In genomic region chr2:5945629-5946028, GRCm38 (mm10) we compare ENCODE assay signal across 26 mouse cellular contexts. TPM values are rescaled to one million over a fixed set of nuclear protein-coding genes. Genes with fewer than 3 reads are reported as not detected.
A peak's percentile ranks its signal among the peaks of the same experiment; 100 is the strongest.
DNase-seq lines count a peak whose midpoint lies in the region; ATAC-seq lines count a peak whose summit lies in the region.
"Had no signal": no experiment of that assay in that cellular context is flagged by ENCODE, and none has a peak within 500 bp of the region (broad histone marks: within the 10 kb centered on the region; RNA-seq: fewer than 3 reads in every experiment).

No protein-coding gene starts in this region.

- H3K4me2 ChIP-seq in liver, embryonic 11.5 days, result peak overlapping the region; percentile 34
- H3K4me2 ChIP-seq in liver, embryonic 13.5 days, result peak overlapping the region; percentile 29
- H3K4me2 ChIP-seq in liver, embryonic 16.5 days (ENCODE audit: low read depth, low read length), result no peak overlapping the region
- no peak overlapping the region for H3K4me2 ChIP-seq in midbrain, embryonic 14.5 days (ENCODE audit: low read length)
- H3K4me2 ChIP-seq: forebrain, embryonic 13.5 days; heart, embryonic 13.5 days; hindbrain, embryonic 14.5 days had no signal

- H3K4me1 ChIP-seq in liver, embryonic 11.5 days (replicated peaks; ENCODE audit: control insufficient read depth, insufficient read depth, low read length), result 0 out of 2 replicates have a peak, but pooled peaks cover 11% of the 10 kb centered on the region
- H3K4me1 ChIP-seq in liver, embryonic 13.5 days (replicated peaks), result peaks cover 69% of the 10 kb centered on the region
- peaks cover 19% of the 10 kb centered on the region for H3K4me1 ChIP-seq in liver, embryonic 16.5 days (ENCODE audit: control insufficient read depth, low read depth, low read length)
- H3K4me1 ChIP-seq in midbrain, embryonic 14.5 days (ENCODE audit: control insufficient read depth, insufficient read depth, low read length), result peaks cover 5% of the 10 kb centered on the region; the same call in 1 of the 2 replicates

- H3K9me3 ChIP-seq in liver, embryonic 11.5 days (ENCODE audit: control insufficient read depth, low read length), result no peaks in the 10 kb centered on the region
- no peaks in the 10 kb centered on the region for H3K9me3 ChIP-seq in liver, embryonic 13.5 days (replicated peaks)
- no peaks in the 10 kb centered on the region for H3K9me3 ChIP-seq in liver, embryonic 16.5 days (replicated peaks; ENCODE audit: control insufficient read depth, low read length)
- H3K9me3 ChIP-seq in midbrain, embryonic 14.5 days (ENCODE audit: control insufficient read depth, low read length), result no peaks in the 10 kb centered on the region
- H3K9me3 ChIP-seq: forebrain, embryonic 10.5 days; forebrain, embryonic 13.5 days; heart, embryonic 10.5 days; heart, embryonic 13.5 days had no signal

- no peaks in the 10 kb centered on the region for H3K36me3 ChIP-seq in liver, embryonic 11.5 days (ENCODE audit: control insufficient read depth, insufficient read depth, low read length)
- no peaks in the 10 kb centered on the region for H3K36me3 ChIP-seq in liver, embryonic 13.5 days
- no peaks in the 10 kb centered on the region for H3K36me3 ChIP-seq in liver, embryonic 16.5 days (ENCODE audit: control insufficient read depth, insufficient read depth)
- H3K36me3 ChIP-seq in midbrain, embryonic 14.5 days (ENCODE audit: control insufficient read depth, insufficient read depth, low read length), result no peaks in the 10 kb centered on the region
- H3K36me3 ChIP-seq: forebrain, embryonic 10.5 days; heart, embryonic 10.5 days; heart, embryonic 13.5 days had no signal

- H3K27ac ChIP-seq in liver, embryonic 11.5 days (ENCODE audit: low read depth, low read length), result peak overlapping the region; percentile 45; the same call in 1 of the 2 replicates
- peak overlapping the region; percentile 70 for H3K27ac ChIP-seq in liver, embryonic 13.5 days
- peak overlapping the region; percentile 48; the same call in 1 of the 2 replicates for H3K27ac ChIP-seq in liver, embryonic 16.5 days (ENCODE audit: low read length)
- H3K27ac ChIP-seq in midbrain, embryonic 14.5 days (replicated peaks; ENCODE audit: low read depth, low read length), result no peak overlapping the region
- H3K27ac ChIP-seq: forebrain, embryonic 10.5 days; forebrain, embryonic 13.5 days; heart, adult 2 months; heart, embryonic 10.5 days; heart, embryonic 13.5 days; hindbrain, embryonic 14.5 days had no signal

- 62% methylated on average over 1 of the region's 1 CpGs for WGBS in liver, embryonic 11.5 days
- 25% methylated on average over 1 of the region's 1 CpGs for WGBS in liver, embryonic 13.5 days (ENCODE audit: insufficient replicate concordance)
- WGBS in liver, embryonic 16.5 days (ENCODE audit: insufficient replicate concordance), result 17% methylated on average over 1 of the region's 1 CpGs
- WGBS in midbrain, embryonic 14.5 days, result 92% methylated on average over 1 of the region's 1 CpGs

- no peak overlapping the region for H3K9ac ChIP-seq in liver, embryonic 11.5 days (ENCODE audit: low read depth, low read length)
- H3K9ac ChIP-seq in liver, embryonic 13.5 days, result no peak overlapping the region
- H3K9ac ChIP-seq in liver, embryonic 16.5 days (ENCODE audit: low read depth, low read length), result no peak overlapping the region
- H3K9ac ChIP-seq in midbrain, embryonic 14.5 days (replicated peaks; ENCODE audit: low read length), result no peak overlapping the region
- H3K9ac ChIP-seq: forebrain, embryonic 13.5 days; heart, embryonic 13.5 days; hindbrain, embryonic 14.5 days had no signal

- no peak overlapping the region for H3K4me3 ChIP-seq in liver, embryonic 11.5 days (ENCODE audit: low read depth, low read length)
- H3K4me3 ChIP-seq in liver, embryonic 13.5 days (replicated peaks), result no peak overlapping the region
- no peak overlapping the region for H3K4me3 ChIP-seq in liver, embryonic 16.5 days (ENCODE audit: low read depth, low read length)
- no peak overlapping the region for H3K4me3 ChIP-seq in midbrain, embryonic 14.5 days (replicated peaks; ENCODE audit: low read depth, low read length)
- H3K4me3 ChIP-seq: forebrain, embryonic 10.5 days; forebrain, embryonic 13.5 days; heart, adult 2 months; heart, embryonic 10.5 days; heart, embryonic 13.5 days had no signal

- ATAC-seq in liver, embryonic 11.5 days (replicated peaks; ENCODE audit: low FRiP score), result peak; percentile 66
- ATAC-seq in liver, embryonic 13.5 days (ENCODE audit: low read depth), result peak; percentile 43; the same call in 1 of the 2 replicates
- 0 out of 2 replicates have a peak, but pooled peaks have one; percentile 23 for ATAC-seq in liver, embryonic 16.5 days (ENCODE audit: low read depth)
- peak; percentile 55 for ATAC-seq in megakaryocyte-erythroid progenitor cell, adult 5-6 weeks (replicated peaks; ENCODE audit: low FRiP score, low TSS enrichment, poor library complexity, severe bottlenecking)
- ATAC-seq in midbrain, embryonic 14.5 days (ENCODE audit: low FRiP score, low TSS enrichment), result no peak
- ATAC-seq: forebrain, embryonic 13.5 days; forebrain, embryonic 16.5 days; Patski had no signal

- no peaks in the 10 kb centered on the region for H3K27me3 ChIP-seq in liver, embryonic 11.5 days (replicated peaks; ENCODE audit: control insufficient read depth, insufficient read depth, low read length)
- no peaks in the 10 kb centered on the region for H3K27me3 ChIP-seq in liver, embryonic 13.5 days
- no peaks in the 10 kb centered on the region for H3K27me3 ChIP-seq in liver, embryonic 16.5 days (ENCODE audit: control insufficient read depth, insufficient read depth, low read depth, low read length)
- H3K27me3 ChIP-seq in midbrain, embryonic 14.5 days (ENCODE audit: control insufficient read depth, insufficient read depth, low read length), result no peaks in the 10 kb centered on the region
- H3K27me3 ChIP-seq: forebrain, embryonic 13.5 days; heart, embryonic 13.5 days had no signal

- DNase-seq in liver, embryonic 11.5 days (ENCODE audit: low spot score), result no peak
- no peak for DNase-seq in liver
- DNase-seq in liver, embryonic 13.5 days, result no peak
- no peak for DNase-seq in midbrain, embryonic 14.5 days
- no peak for DNase-seq in lung, adult 18-20 months
- no peak for DNase-seq in embryo, embryonic 10.5 days (ENCODE audit: low spot score)
- DNase-seq: adrenal gland, postnatal 10 days; adrenal gland, postnatal 36 days; cerebellum, adult 11-12 months; cerebellum, adult 8-10 months; cerebellum, postnatal 10 days; cerebellum, postnatal 36 days; gastrocnemius, postnatal 10 days; gastrocnemius, postnatal 36 days; heart, adult 2 months; heart, postnatal 14 days; heart, postnatal 4 days had no signal

RNA-seq across cellular contexts. Expression of gene Dhtkd1, which starts 3.0 kb away (rescaled TPM):
- polyA plus RNA-seq in liver, embryonic 11.5 days (2014; fragmentation: Nextera tagmentation; extraction: Ambion mirVana), result 3.5 and 4.8 TPM in 2 replicates
- 1.4 and 2.0 TPM in 2 replicates for polyA plus RNA-seq in liver, embryonic 13.5 days (2015; fragmentation: Nextera tagmentation; extraction: Ambion mirVana)
- 4.6 and 5.7 TPM in 2 replicates for polyA plus RNA-seq in liver, embryonic 16.5 days (2015; fragmentation: Nextera tagmentation; extraction: Ambion mirVana)
- 2.4 and 2.7 TPM in 2 replicates for total RNA-seq in megakaryocyte-erythroid progenitor cell, adult 5-6 weeks (2014; fragmentation: Nextera tagmentation)
- 1.1 and 5.7 TPM in 2 replicates for total RNA-seq in megakaryocyte-erythroid progenitor cell, adult 5-6 weeks (2017)
- 5.7 and 6.0 TPM in 2 replicates for polyA plus RNA-seq in midbrain, embryonic 14.5 days (2014; fragmentation: Nextera tagmentation; extraction: Ambion mirVana)

RNA-seq across cellular contexts. Expression of gene Upf2, which starts 5.6 kb away (rescaled TPM):
- polyA plus RNA-seq in liver, embryonic 11.5 days (2014; fragmentation: Nextera tagmentation; extraction: Ambion mirVana), result 10.4 and 10.7 TPM in 2 replicates
- polyA plus RNA-seq in liver, embryonic 13.5 days (2015; fragmentation: Nextera tagmentation; extraction: Ambion mirVana), result 4.5 and 5.8 TPM in 2 replicates
- 3.9 and 4.1 TPM in 2 replicates for polyA plus RNA-seq in liver, embryonic 16.5 days (2015; fragmentation: Nextera tagmentation; extraction: Ambion mirVana)
- total RNA-seq in megakaryocyte-erythroid progenitor cell, adult 5-6 weeks (2014; fragmentation: Nextera tagmentation), result 26.7 and 28.0 TPM in 2 replicates
- total RNA-seq in megakaryocyte-erythroid progenitor cell, adult 5-6 weeks (2017), result 29.3 and 51.9 TPM in 2 replicates
- 8.7 and 12.2 TPM in 2 replicates for polyA plus RNA-seq in midbrain, embryonic 14.5 days (2014; fragmentation: Nextera tagmentation; extraction: Ambion mirVana)

RNA-seq across cellular contexts. Expression of gene Sec61a2, which starts 50.4 kb away (rescaled TPM):
- 48.1 and 51.8 TPM in 2 replicates for polyA plus RNA-seq in liver, embryonic 11.5 days (2014; fragmentation: Nextera tagmentation; extraction: Ambion mirVana)
- 14.3 and 17.4 TPM in 2 replicates for polyA plus RNA-seq in liver, embryonic 13.5 days (2015; fragmentation: Nextera tagmentation; extraction: Ambion mirVana)
- polyA plus RNA-seq in liver, embryonic 16.5 days (2015; fragmentation: Nextera tagmentation; extraction: Ambion mirVana), result 14.2 and 15.1 TPM in 2 replicates
- total RNA-seq in megakaryocyte-erythroid progenitor cell, adult 5-6 weeks (2014; fragmentation: Nextera tagmentation), result 38.4 and 51.5 TPM in 2 replicates
- 15.2 and 42.3 TPM in 2 replicates for total RNA-seq in megakaryocyte-erythroid progenitor cell, adult 5-6 weeks (2017)
- 96.0 and 102 TPM in 2 replicates for polyA plus RNA-seq in midbrain, embryonic 14.5 days (2014; fragmentation: Nextera tagmentation; extraction: Ambion mirVana)

Comparison
In these comparisons a context has a peak if more than half of its experiments do, and no peak if none do; other contexts are left out.
1. H3K4me2 ChIP-seq: peak in liver, embryonic 11.5 days (single experiment) and liver, embryonic 13.5 days (single experiment); none in liver, embryonic 16.5 days (single experiment) and midbrain, embryonic 14.5 days (single experiment).